ENCODE assay signal across 26 mouse cellular contexts in genomic region chr4:124737486-124737885, GRCm38 (mm10). TPM values are rescaled to one million over a fixed set of nuclear protein-coding genes. Genes with fewer than 3 reads are reported as not detected.
DNase-seq lines count a peak whose midpoint lies in the region; ATAC-seq lines count a peak whose summit lies in the region.
"Had no signal": no experiment of that assay in that cellular context is flagged by ENCODE, and none has a peak within 500 bp of the region (broad histone marks: within the 10 kb centered on the region; RNA-seq: fewer than 3 reads in every experiment).

No protein-coding gene starts in this region.

- H3K4me1 ChIP-seq in hindbrain, embryonic 13.5 days (replicated peaks) = peaks cover 24% of the 10 kb centered on the region
- no peaks in the 10 kb centered on the region for H3K4me1 ChIP-seq in hindbrain, embryonic 11.5 days (replicated peaks; ENCODE audit: control insufficient read depth, insufficient read depth, low read length)
- peaks cover 56% of the 10 kb centered on the region for H3K4me1 ChIP-seq in megakaryocyte, embryonic 14.5 days
- H3K4me1 ChIP-seq in neural tube, embryonic 15.5 days = peaks cover 28% of the 10 kb centered on the region

- no peak overlapping the region for H3K4me3 ChIP-seq in hindbrain, embryonic 13.5 days
- H3K4me3 ChIP-seq in hindbrain, embryonic 11.5 days (ENCODE audit: low read depth, low read length) = no peak overlapping the region
- peak overlapping the region; percentile 40 for H3K4me3 ChIP-seq in megakaryocyte, embryonic 14.5 days (replicated peaks)
- no peak overlapping the region for H3K4me3 ChIP-seq in neural tube, embryonic 15.5 days (replicated peaks)
- H3K4me3 ChIP-seq: embryonic facial prominence, embryonic 10.5 days; embryonic facial prominence, embryonic 15.5 days; forebrain, embryonic 12.5 days; heart, embryonic 10.5 days; heart, embryonic 15.5 days; intestine, embryonic 15.5 days; limb, embryonic 13.5 days; lung, embryonic 15.5 days had no signal

- WGBS in hindbrain, embryonic 13.5 days = 80% methylated on average over 5 of the region's 5 CpGs
- 75% methylated on average over 5 of the region's 5 CpGs for WGBS in hindbrain, embryonic 11.5 days
- 82% methylated on average over 5 of the region's 5 CpGs for WGBS in neural tube, embryonic 15.5 days

- H3K4me2 ChIP-seq in hindbrain, embryonic 13.5 days = no peak overlapping the region
- H3K4me2 ChIP-seq in hindbrain, embryonic 11.5 days (replicated peaks; ENCODE audit: low read depth, low read length) = no peak overlapping the region
- no peak overlapping the region for H3K4me2 ChIP-seq in neural tube, embryonic 15.5 days
- H3K4me2 ChIP-seq: embryonic facial prominence, embryonic 15.5 days; forebrain, embryonic 12.5 days; heart, embryonic 15.5 days; intestine, embryonic 15.5 days; limb, embryonic 13.5 days; liver, embryonic 11.5 days; lung, embryonic 15.5 days had no signal

- no peak for DNase-seq in hindbrain, embryonic 11.5 days (ENCODE audit: low spot score)
- peak; percentile 23 for DNase-seq in 3T3-L1 (ENCODE audit: low read depth, low spot score)
- DNase-seq in adrenal gland, postnatal 25 days = no peak
- DNase-seq: adrenal gland, postnatal 14 days; cerebellum, adult 11-12 months; cerebellum, postnatal 10 days; gastrocnemius, postnatal 25 days; heart, adult 11 months; kidney, postnatal 14 days; right cerebral cortex, postnatal 4 days; thymus, postnatal 4 days had no signal

- no peaks in the 10 kb centered on the region for H3K27me3 ChIP-seq in hindbrain, embryonic 13.5 days
- H3K27me3 ChIP-seq in hindbrain, embryonic 11.5 days (ENCODE audit: control insufficient read depth, insufficient read depth, low read length) = no peaks in the 10 kb centered on the region
- H3K27me3 ChIP-seq in megakaryocyte, embryonic 14.5 days (replicated peaks) = no peaks in the 10 kb centered on the region
- H3K27me3 ChIP-seq in neural tube, embryonic 15.5 days (replicated peaks) = no peaks in the 10 kb centered on the region
- H3K27me3 ChIP-seq: embryonic facial prominence, embryonic 15.5 days; forebrain, embryonic 12.5 days; heart, embryonic 15.5 days; intestine, embryonic 15.5 days; limb, embryonic 13.5 days; lung, embryonic 15.5 days had no signal

- 0 out of 2 replicates have a peak overlapping the region, but pooled peaks have one; percentile 52 for H3K27ac ChIP-seq in hindbrain, embryonic 13.5 days
- no peak overlapping the region for H3K27ac ChIP-seq in hindbrain, embryonic 11.5 days (ENCODE audit: low read depth, low read length)
- H3K27ac ChIP-seq in neural tube, embryonic 15.5 days (replicated peaks) = 0 out of 2 replicates have a peak overlapping the region, but pooled peaks have one; percentile 48
- H3K27ac ChIP-seq: embryonic facial prominence, embryonic 10.5 days; embryonic facial prominence, embryonic 15.5 days; forebrain, embryonic 12.5 days; heart, embryonic 10.5 days; heart, embryonic 15.5 days; intestine, embryonic 15.5 days; limb, embryonic 13.5 days; lung, embryonic 15.5 days had no signal

- no peaks in the 10 kb centered on the region for H3K9me3 ChIP-seq in hindbrain, embryonic 13.5 days
- no peaks in the 10 kb centered on the region for H3K9me3 ChIP-seq in hindbrain, embryonic 11.5 days (ENCODE audit: control insufficient read depth, low read length)
- no peaks in the 10 kb centered on the region for H3K9me3 ChIP-seq in megakaryocyte, embryonic 14.5 days
- no peaks in the 10 kb centered on the region for H3K9me3 ChIP-seq in neural tube, embryonic 15.5 days (replicated peaks)
- H3K9me3 ChIP-seq: embryonic facial prominence, embryonic 10.5 days; embryonic facial prominence, embryonic 15.5 days; forebrain, embryonic 12.5 days; heart, embryonic 10.5 days; heart, embryonic 15.5 days; intestine, embryonic 15.5 days; limb, embryonic 13.5 days; lung, embryonic 15.5 days had no signal

- no peak for ATAC-seq in hindbrain, embryonic 13.5 days (ENCODE audit: low FRiP score)
- ATAC-seq in hindbrain, embryonic 11.5 days (ENCODE audit: low FRiP score) = no peak
- ATAC-seq in megakaryocyte, adult 5-6 weeks (ENCODE audit: poor library complexity, severe bottlenecking) = no peak
- no peak for ATAC-seq in neural tube, embryonic 15.5 days (ENCODE audit: low FRiP score)
- ATAC-seq: CD4-positive, CD25-positive, alpha-beta regulatory T cell, adult 4 months; hindbrain, embryonic 16.5 days; intestine, embryonic 15.5 days had no signal

- H3K36me3 ChIP-seq in hindbrain, embryonic 13.5 days = peaks cover 14% of the 10 kb centered on the region
- H3K36me3 ChIP-seq in hindbrain, embryonic 11.5 days (ENCODE audit: control insufficient read depth, insufficient read depth, low read length) = no peaks in the 10 kb centered on the region
- H3K36me3 ChIP-seq in megakaryocyte, embryonic 14.5 days (replicated peaks; ENCODE audit: low read length) = peaks cover 17% of the 10 kb centered on the region
- peaks cover 13% of the 10 kb centered on the region for H3K36me3 ChIP-seq in neural tube, embryonic 15.5 days

- no peak overlapping the region for H3K9ac ChIP-seq in hindbrain, embryonic 13.5 days
- H3K9ac ChIP-seq in hindbrain, embryonic 11.5 days (ENCODE audit: low read depth, low read length) = no peak overlapping the region
- H3K9ac ChIP-seq in neural tube, embryonic 15.5 days (replicated peaks) = no peak overlapping the region
- H3K9ac ChIP-seq: embryonic facial prominence, embryonic 15.5 days; forebrain, embryonic 12.5 days; heart, embryonic 15.5 days; intestine, embryonic 15.5 days; limb, embryonic 13.5 days; lung, embryonic 15.5 days had no signal

RNA-seq across cellular contexts. Expression of gene Inpp5b, which starts 4.2 kb away (rescaled TPM):
- polyA plus RNA-seq in hindbrain, embryonic 13.5 days (2015; fragmentation: Nextera tagmentation; extraction: Ambion mirVana) = 22.1 and 24.5 TPM in 2 replicates
- 24.9 and 32.3 TPM in 2 replicates for polyA plus RNA-seq in hindbrain, embryonic 11.5 days (2014; fragmentation: Nextera tagmentation; extraction: Ambion mirVana)
- 5.7 and 22.3 TPM in 2 replicates for polyA plus RNA-seq in megakaryocyte, embryonic 14.5 days (2012; ENCODE audit: insufficient read depth, low replicate concordance)
- 32.6 and 45.0 TPM in 2 replicates for total RNA-seq in megakaryocyte, adult 5-6 weeks (2015)
- total RNA-seq in megakaryocyte, adult 5-6 weeks (2017) = 40.7 and 48.4 TPM in 2 replicates
- polyA plus RNA-seq in neural tube, embryonic 15.5 days (2015; fragmentation: Nextera tagmentation; extraction: Ambion mirVana) = 20.6 and 24.9 TPM in 2 replicates
- total RNA-seq in adrenal gland, postnatal 25 days (2021) = 20.9 and 24.8 TPM in 2 replicates

RNA-seq across cellular contexts. Expression of gene Sf3a3, which starts 22.9 kb away (rescaled TPM):
- 112 and 119 TPM in 2 replicates for polyA plus RNA-seq in hindbrain, embryonic 13.5 days (2015; fragmentation: Nextera tagmentation; extraction: Ambion mirVana)
- polyA plus RNA-seq in hindbrain, embryonic 11.5 days (2014; fragmentation: Nextera tagmentation; extraction: Ambion mirVana) = 197 and 210 TPM in 2 replicates
- 2.2 and 29.0 TPM in 2 replicates for polyA plus RNA-seq in megakaryocyte, embryonic 14.5 days (2012; ENCODE audit: insufficient read depth, low replicate concordance)
- 58.3 and 58.6 TPM in 2 replicates for total RNA-seq in megakaryocyte, adult 5-6 weeks (2015)
- 88.3 and 100 TPM in 2 replicates for total RNA-seq in megakaryocyte, adult 5-6 weeks (2017)
- polyA plus RNA-seq in neural tube, embryonic 15.5 days (2015; fragmentation: Nextera tagmentation; extraction: Ambion mirVana) = 88.4 and 105 TPM in 2 replicates
- total RNA-seq in adrenal gland, postnatal 25 days (2021) = 40.2 and 46.8 TPM in 2 replicates

RNA-seq across cellular contexts. Expression of gene Fhl3, which starts 37.0 kb away (rescaled TPM):
- polyA plus RNA-seq in hindbrain, embryonic 13.5 days (2015; fragmentation: Nextera tagmentation; extraction: Ambion mirVana) = 2.7 and 2.9 TPM in 2 replicates
- polyA plus RNA-seq in hindbrain, embryonic 11.5 days (2014; fragmentation: Nextera tagmentation; extraction: Ambion mirVana) = 3.2 and 4.7 TPM in 2 replicates
- 122 and 166 TPM in 2 replicates for polyA plus RNA-seq in megakaryocyte, embryonic 14.5 days (2012; ENCODE audit: insufficient read depth, low replicate concordance)
- total RNA-seq in megakaryocyte, adult 5-6 weeks (2015) = 11.5 and 11.7 TPM in 2 replicates
- 4.2 and 5.0 TPM in 2 replicates for total RNA-seq in megakaryocyte, adult 5-6 weeks (2017)
- 1.8 and 3.3 TPM in 2 replicates for polyA plus RNA-seq in neural tube, embryonic 15.5 days (2015; fragmentation: Nextera tagmentation; extraction: Ambion mirVana)
- 6.7 and 8.7 TPM in 2 replicates for total RNA-seq in adrenal gland, postnatal 25 days (2021)

RNA-seq across cellular contexts. Expression of gene Utp11, which starts 44.1 kb away (rescaled TPM):
- 45.1 and 47.9 TPM in 2 replicates for polyA plus RNA-seq in hindbrain, embryonic 13.5 days (2015; fragmentation: Nextera tagmentation; extraction: Ambion mirVana)
- 65.8 and 67.5 TPM in 2 replicates for polyA plus RNA-seq in hindbrain, embryonic 11.5 days (2014; fragmentation: Nextera tagmentation; extraction: Ambion mirVana)
- 2.9 and 13.8 TPM in 2 replicates for polyA plus RNA-seq in megakaryocyte, embryonic 14.5 days (2012; ENCODE audit: insufficient read depth, low replicate concordance)
- total RNA-seq in megakaryocyte, adult 5-6 weeks (2015) = 39.3 and 42.0 TPM in 2 replicates
- 34.1 and 39.4 TPM in 2 replicates for total RNA-seq in megakaryocyte, adult 5-6 weeks (2017)
- 41.4 and 47.8 TPM in 2 replicates for polyA plus RNA-seq in neural tube, embryonic 15.5 days (2015; fragmentation: Nextera tagmentation; extraction: Ambion mirVana)
- total RNA-seq in adrenal gland, postnatal 25 days (2021) = 38.1 and 43.0 TPM in 2 replicates

Comparison
In these comparisons a context has a peak if more than half of its experiments do, and no peak if none do; other contexts are left out.
1. RNA of gene Fhl3, which starts 37.0 kb away (polyA plus RNA-seq): 122 to 166 TPM in megakaryocyte, embryonic 14.5 days; 3.2 to 4.7 TPM in hindbrain, embryonic 11.5 days, 2.7 to 2.9 TPM in hindbrain, embryonic 13.5 days and 1.8 to 3.3 TPM in neural tube, embryonic 15.5 days; every median in the first group is over 10 times any median in the second.